Mouse (Mus musculus): Measurements from ENCODE around the gene Ninj2. TPM values are rescaled to one million over a fixed set of nuclear protein-coding genes. Genes with fewer than 3 reads are reported as not detected.

Ninj2 gene
- total and polyA plus RNA-seq, 3 experiments: 0.08 TPM; not detected in 2

GRCm38 (mm10) chr6:120108061-120108460 lies 14.9 kb downstream of the Ninj2 start:
- no peak for DNase-seq (ENCODE audit: low read depth, low spot score)
- H3K27ac ChIP-seq (ENCODE audit: control insufficient read depth, low read depth, low read length): no peak overlapping the region
- H3K79me2 ChIP-seq (ENCODE audit: control insufficient read depth, insufficient read depth, low read length, poor library complexity): no peaks in the 10 kb centered on the region
- no peak overlapping the region for H3K9ac ChIP-seq (ENCODE audit: control insufficient read depth, low read depth, low read length, poor library complexity, severe bottlenecking)
- no peaks in the 10 kb centered on the region for H3K27me3 ChIP-seq (ENCODE audit: control insufficient read depth in 1 of 2, insufficient read depth in 2 of 2, low read length in 2 of 2)
- H3K4me3 ChIP-seq (ENCODE audit: control insufficient read depth in 1 of 2, insufficient read depth in 1 of 2, low read depth in 2 of 2, low read length in 2 of 2): no peak overlapping the region
- no peak for TF ChIP-seq HCFC1 (IDR thresholded peaks at IDR 0.05; ENCODE audit: low read depth, low read length)
- H3K36me3 ChIP-seq (ENCODE audit: control insufficient read depth in 1 of 2, insufficient read depth in 2 of 2, low read length in 2 of 2): peaks cover 0 to 9% of the 10 kb centered on the region in 2 experiments; a peak in 2 of 4 replicates
- no peaks in the 10 kb centered on the region for H3K9me3 ChIP-seq (replicated peaks; ENCODE audit: insufficient read depth, low read length)
- H3K4me1 ChIP-seq (ENCODE audit: control insufficient read depth in 1 of 2, insufficient read depth in 2 of 2, low read length in 2 of 2): peaks cover 0 to 11% of the 10 kb centered on the region in 2 experiments

GRCm38 (mm10) chr6:120109173-120109572 lies 16.0 kb downstream of the Ninj2 start:
- no peak for TF ChIP-seq CHD2 (IDR thresholded peaks at IDR 0.05; ENCODE audit: low read length)
- TF ChIP-seq POLR2AphosphoS5 (IDR thresholded peaks at IDR 0.05; ENCODE audit: borderline replicate concordance, low read depth, low read length): no peak
- TF ChIP-seq EP300 (IDR thresholded peaks at IDR 0.05; ENCODE audit: low read depth in 1 of 2, low read length in 2 of 2): no peak
- TF ChIP-seq MYC (IDR thresholded peaks at IDR 0.05; ENCODE audit: low read depth, low read length): no peak
- no peak for TF ChIP-seq MAFK (IDR thresholded peaks at IDR 0.05; ENCODE audit: borderline replicate concordance, low read depth, low read length)
- TF ChIP-seq SMC3 (IDR thresholded peaks at IDR 0.05; ENCODE audit: low read depth, low read length): no peak
- no peak for TF ChIP-seq ELF1 (IDR thresholded peaks at IDR 0.05; ENCODE audit: low read depth, low read length)
- TF ChIP-seq TBP (IDR thresholded peaks at IDR 0.05; ENCODE audit: low read depth, low read length): no peak
- no peak for TF ChIP-seq BHLHE40 (IDR thresholded peaks at IDR 0.05; ENCODE audit: borderline replicate concordance, low read depth, low read length)
- Histone ChIP-seq H3K27ac (ENCODE audit: control insufficient read depth, low read depth, low read length) (no peak overlapping the region), H3K9ac (ENCODE audit: control insufficient read depth, low read depth, low read length, poor library complexity, severe bottlenecking) (no peak overlapping the region), H3K36me3 (ENCODE audit: control insufficient read depth in 1 of 2, insufficient read depth in 2 of 2, low read length in 2 of 2) (peaks cover 0 to 8% of the 10 kb centered on the region in 2 experiments; a peak in 2 of 4 replicates), H3K9me3 (replicated peaks; ENCODE audit: insufficient read depth, low read length) (no peaks in the 10 kb centered on the region), H3K4me1 (ENCODE audit: control insufficient read depth in 1 of 2, insufficient read depth in 2 of 2, low read length in 2 of 2) (peaks cover 3 to 9% of the 10 kb centered on the region in 2 experiments), H3K4me3 (ENCODE audit: control insufficient read depth in 1 of 2, insufficient read depth in 1 of 2, low read depth in 2 of 2, low read length in 2 of 2) (no peak overlapping the region), H3K79me2 (ENCODE audit: control insufficient read depth, insufficient read depth, low read length, poor library complexity) (no peaks in the 10 kb centered on the region), H3K27me3 (ENCODE audit: control insufficient read depth in 1 of 2, insufficient read depth in 2 of 2, low read length in 2 of 2) (no peaks in the 10 kb centered on the region)
- no peak for DNase-seq (ENCODE audit: low read depth, low spot score)

GRCm38 (mm10) chr6:120109932-120110331 lies 16.8 kb downstream of the Ninj2 start:
- no peak overlapping the region for H3K4me3 ChIP-seq (ENCODE audit: control insufficient read depth in 1 of 2, insufficient read depth in 1 of 2, low read depth in 2 of 2, low read length in 2 of 2)
- H3K27me3 ChIP-seq (ENCODE audit: control insufficient read depth in 1 of 2, insufficient read depth in 2 of 2, low read length in 2 of 2): no peaks in the 10 kb centered on the region
- peaks cover 3 to 9% of the 10 kb centered on the region in 2 experiments for H3K4me1 ChIP-seq (ENCODE audit: control insufficient read depth in 1 of 2, insufficient read depth in 2 of 2, low read length in 2 of 2)
- no peaks in the 10 kb centered on the region for H3K79me2 ChIP-seq (ENCODE audit: control insufficient read depth, insufficient read depth, low read length, poor library complexity)
- no peak overlapping the region for H3K9ac ChIP-seq (ENCODE audit: control insufficient read depth, low read depth, low read length, poor library complexity, severe bottlenecking)
- no peak for DNase-seq (ENCODE audit: low read depth, low spot score)
- no peaks in the 10 kb centered on the region for H3K9me3 ChIP-seq (replicated peaks; ENCODE audit: insufficient read depth, low read length)
- TF ChIP-seq TCF12 (IDR thresholded peaks at IDR 0.05; ENCODE audit: low read depth, low read length) (no peak), HCFC1 (IDR thresholded peaks at IDR 0.05; ENCODE audit: low read depth, low read length) (no peak), ZKSCAN1 (IDR thresholded peaks at IDR 0.05; ENCODE audit: low read depth, low read length) (no peak), ZMIZ1 (IDR thresholded peaks at IDR 0.05; ENCODE audit: low read depth, low read length) (no peak), ZC3H11A (IDR thresholded peaks at IDR 0.05; ENCODE audit: low read depth, low read length) (no peak), BHLHE40 (IDR thresholded peaks at IDR 0.05; ENCODE audit: borderline replicate concordance, low read depth, low read length) (no peak), RCOR1 (IDR thresholded peaks at IDR 0.05; ENCODE audit: low read depth, low read length) (no peak), RAD21 (IDR thresholded peaks at IDR 0.05; ENCODE audit: low read depth, low read length) (no peak), SMC3 (IDR thresholded peaks at IDR 0.05; ENCODE audit: low read depth, low read length) (no peak), UBTF (IDR thresholded peaks at IDR 0.05; ENCODE audit: borderline replicate concordance, insufficient read depth, low read depth, low read length) (no peak), MYC (IDR thresholded peaks at IDR 0.05; ENCODE audit: low read depth, low read length) (no peak), KAT2A (conservative IDR thresholded peaks at IDR 0.05; ENCODE audit: low read depth, low read length) (no peak), CHD1 (IDR thresholded peaks at IDR 0.05; ENCODE audit: low read depth, low read length) (no peak), MYB (IDR thresholded peaks at IDR 0.05; ENCODE audit: low read depth, low read length) (no peak), E2F4 (IDR thresholded peaks at IDR 0.05; ENCODE audit: borderline replicate concordance, low read depth, low read length) (no peak)
- H3K27ac ChIP-seq (ENCODE audit: control insufficient read depth, low read depth, low read length): no peak overlapping the region
- H3K36me3 ChIP-seq (ENCODE audit: control insufficient read depth in 1 of 2, insufficient read depth in 2 of 2, low read length in 2 of 2): peaks cover 0 to 8% of the 10 kb centered on the region in 2 experiments; a peak in 2 of 4 replicates

Data from MEL (cell line).